Mouse (Mus musculus): Measurements from ENCODE around the gene 1110012L19Rik. TPM values are rescaled to one million over a fixed set of nuclear protein-coding genes. Genes with fewer than 3 reads are reported as not detected.
"Not testable (repeated sequence)": the region's sequence is repeated elsewhere in the genome, so short reads cannot be mapped to it uniquely, and the experiment has no call there.

Gene 1110012L19Rik
- 5.7 and 6.9 TPM in 2 replicates for polyA plus RNA-seq (2012; rRNA removed)

DNA sequence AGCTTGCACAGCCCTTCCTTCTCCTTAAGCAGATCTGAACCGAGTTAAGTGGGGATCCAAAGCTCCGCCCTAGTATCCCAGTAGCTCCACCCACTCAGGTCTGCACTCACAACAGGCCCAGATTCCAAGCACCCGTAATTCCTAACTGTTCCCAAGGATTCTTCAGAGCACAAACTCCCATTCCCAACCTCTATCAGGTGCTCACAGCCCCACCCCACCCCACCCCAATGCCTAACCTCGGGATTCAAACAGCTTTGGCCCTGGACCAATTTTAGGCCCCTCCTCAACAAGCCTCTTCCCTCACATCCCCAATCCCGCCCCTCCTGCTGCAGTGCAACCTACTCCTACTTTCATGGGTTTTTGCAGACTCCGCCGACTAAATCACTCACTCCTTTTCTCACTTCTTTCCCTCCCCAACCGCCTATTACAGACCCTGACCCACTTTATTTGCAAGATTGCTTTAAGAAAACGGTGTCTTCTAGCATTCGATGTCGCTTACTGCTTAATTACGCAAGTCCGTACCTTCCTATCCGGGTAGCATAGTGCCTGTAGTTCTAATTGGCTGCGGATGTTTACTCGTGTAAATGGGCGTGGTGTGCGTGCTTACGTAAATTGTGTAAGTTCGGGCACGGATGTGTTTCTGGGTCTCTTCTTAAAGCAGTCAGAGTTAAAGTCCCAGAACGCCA, at the start of gene 1110012L19Rik:
Gene 1110012L19Rik, plus strand, starts transcription at position 602 of the 686 bp plus-strand sequence.
- Histone ChIP-seq H3K27me3 (ENCODE audit: control insufficient read depth, insufficient read depth, low read length) (no peaks in the 10 kb centered on the region), H3K27ac (ENCODE audit: control insufficient read depth, insufficient read depth, low read length) (peak within 1 kb of the TSS; percentile 92), H3K4me1 (replicated peaks; ENCODE audit: control insufficient read depth, insufficient read depth, low read length) (peaks cover 3% of the 10 kb centered on the region; the same call in 1 of the 2 replicates), H3K4me3 (ENCODE audit: control insufficient read depth, insufficient read depth, low read length) (peak within 1 kb of the TSS; percentile 75), H3K36me3 (ENCODE audit: control insufficient read depth, insufficient read depth, low read length) (no peaks in the 10 kb centered on the region)
- DNase-seq = peak; percentile 63
- TF ChIP-seq POLR2A (IDR thresholded peaks at IDR 0.05; ENCODE audit: control insufficient read depth, extremely low read depth, insufficient read depth, low read length, poor library complexity) (no peak), CTCF (IDR thresholded peaks at IDR 0.05; ENCODE audit: borderline replicate concordance, control insufficient read depth, extremely low read depth, insufficient read depth, low read length, poor library complexity) (no peak)
- 2% methylated on average over 21 of the region's 22 CpGs for WGBS

DNA sequence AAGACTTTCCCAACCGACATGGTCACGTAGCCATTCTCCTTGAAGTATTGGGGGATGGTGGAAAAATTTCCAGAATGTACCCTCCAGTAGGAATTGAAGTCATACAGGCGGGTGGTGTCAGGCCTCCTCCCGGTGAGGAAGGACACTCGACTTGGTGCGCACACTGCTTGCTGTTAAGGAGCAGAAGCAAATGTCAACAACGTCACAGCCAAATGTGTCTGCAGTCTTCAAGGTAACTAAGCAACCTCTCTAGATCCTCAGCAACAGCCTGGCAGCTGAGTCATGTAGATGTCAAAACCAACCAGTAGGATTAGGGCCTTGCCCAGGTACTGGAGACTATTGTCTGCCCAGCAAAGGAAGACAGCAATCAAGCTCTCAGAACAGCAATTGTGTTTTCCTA, 22.7 kb upstream of the 1110012L19Rik start:
- no peak overlapping the region for H3K4me3 ChIP-seq (ENCODE audit: control insufficient read depth, insufficient read depth, low read length)
- no peaks in the 10 kb centered on the region for H3K27me3 ChIP-seq (ENCODE audit: control insufficient read depth, insufficient read depth, low read length)
- H3K4me1 ChIP-seq (replicated peaks; ENCODE audit: control insufficient read depth, insufficient read depth, low read length) = no peaks in the 10 kb centered on the region; the same call in 1 of the 2 replicates
- H3K27ac ChIP-seq (ENCODE audit: control insufficient read depth, insufficient read depth, low read length) = no peak overlapping the region
- WGBS = 79% methylated on average over 7 of the region's 7 CpGs
- no peak for TF ChIP-seq CTCF (IDR thresholded peaks at IDR 0.05; ENCODE audit: borderline replicate concordance, control insufficient read depth, extremely low read depth, insufficient read depth, low read length, poor library complexity)
- TF ChIP-seq POLR2A (IDR thresholded peaks at IDR 0.05; ENCODE audit: control insufficient read depth, extremely low read depth, insufficient read depth, low read length, poor library complexity) = no peak
- DNase-seq = no peak
- H3K36me3 ChIP-seq (ENCODE audit: control insufficient read depth, insufficient read depth, low read length) = 0 out of 2 replicates have a peak, but pooled peaks cover 6% of the 10 kb centered on the region

DNA sequence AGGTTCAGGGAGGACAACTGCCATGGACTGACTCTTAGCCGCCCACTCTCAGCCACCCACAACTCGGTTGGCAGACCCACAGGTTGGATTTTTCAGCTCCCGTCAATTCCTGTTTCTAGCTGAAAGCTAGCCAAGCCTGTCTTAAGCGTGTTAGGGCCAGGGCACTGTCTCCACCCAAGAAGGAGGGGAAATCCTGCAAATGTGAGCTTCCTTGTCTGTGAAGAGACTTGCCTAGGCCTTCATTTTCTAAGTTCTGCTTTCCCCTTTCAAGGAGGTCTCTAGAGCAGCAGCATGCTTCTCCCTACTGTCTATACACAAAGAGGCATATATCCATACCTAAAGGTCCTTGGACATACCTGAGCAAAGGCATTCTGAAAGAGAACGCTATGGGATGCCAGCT, 22.2 kb upstream of the 1110012L19Rik start:
- WGBS = 81% methylated on average over 5 of the region's 5 CpGs
- no peak for TF ChIP-seq POLR2A (IDR thresholded peaks at IDR 0.05; ENCODE audit: control insufficient read depth, extremely low read depth, insufficient read depth, low read length, poor library complexity)
- no peak for TF ChIP-seq CTCF (IDR thresholded peaks at IDR 0.05; ENCODE audit: borderline replicate concordance, control insufficient read depth, extremely low read depth, insufficient read depth, low read length, poor library complexity)

DNA sequence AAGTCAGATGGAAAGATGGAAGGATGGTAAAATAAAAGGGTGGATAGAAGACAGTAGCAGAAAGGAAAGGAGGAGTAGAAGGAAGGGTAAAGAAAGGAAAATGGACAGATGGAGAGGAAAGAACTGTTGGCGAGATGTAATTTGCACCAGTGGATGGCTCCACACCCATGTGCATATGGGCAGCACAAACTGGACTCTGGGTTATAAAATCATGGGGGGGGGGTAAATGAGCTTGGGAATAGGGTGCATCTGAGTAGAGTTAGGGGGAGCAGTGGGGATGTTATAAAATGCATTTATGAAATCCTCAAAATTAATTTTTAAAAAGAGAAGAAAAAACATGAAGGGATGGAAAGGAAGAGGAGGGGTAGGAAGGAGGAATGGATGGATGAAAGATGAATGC, 21.5 kb upstream of the 1110012L19Rik start:
- no peaks in the 10 kb centered on the region; the same call in 1 of the 2 replicates for H3K4me1 ChIP-seq (replicated peaks; ENCODE audit: control insufficient read depth, insufficient read depth, low read length)
- 81% methylated on average over 1 of the region's 1 CpGs for WGBS
- TF ChIP-seq POLR2A (IDR thresholded peaks at IDR 0.05; ENCODE audit: control insufficient read depth, extremely low read depth, insufficient read depth, low read length, poor library complexity) (no peak), CTCF (IDR thresholded peaks at IDR 0.05; ENCODE audit: borderline replicate concordance, control insufficient read depth, extremely low read depth, insufficient read depth, low read length, poor library complexity) (no peak)
- 0 out of 2 replicates have a peak, but pooled peaks cover 6% of the 10 kb centered on the region for H3K36me3 ChIP-seq (ENCODE audit: control insufficient read depth, insufficient read depth, low read length)
- no peak overlapping the region for H3K4me3 ChIP-seq (ENCODE audit: control insufficient read depth, insufficient read depth, low read length)
- no peaks in the 10 kb centered on the region for H3K27me3 ChIP-seq (ENCODE audit: control insufficient read depth, insufficient read depth, low read length)
- DNase-seq = no peak
- H3K27ac ChIP-seq (ENCODE audit: control insufficient read depth, insufficient read depth, low read length) = no peak overlapping the region

More for the DNA sequence above, 22.2 kb upstream of the 1110012L19Rik start:
- Histone ChIP-seq H3K36me3 (ENCODE audit: control insufficient read depth, insufficient read depth, low read length) (0 out of 2 replicates have a peak, but pooled peaks cover 6% of the 10 kb centered on the region), H3K4me3 (ENCODE audit: control insufficient read depth, insufficient read depth, low read length) (no peak overlapping the region), H3K27me3 (ENCODE audit: control insufficient read depth, insufficient read depth, low read length) (no peaks in the 10 kb centered on the region), H3K4me1 (replicated peaks; ENCODE audit: control insufficient read depth, insufficient read depth, low read length) (no peaks in the 10 kb centered on the region; the same call in 1 of the 2 replicates), H3K27ac (ENCODE audit: control insufficient read depth, insufficient read depth, low read length) (no peak overlapping the region)
- no peak for DNase-seq

DNA sequence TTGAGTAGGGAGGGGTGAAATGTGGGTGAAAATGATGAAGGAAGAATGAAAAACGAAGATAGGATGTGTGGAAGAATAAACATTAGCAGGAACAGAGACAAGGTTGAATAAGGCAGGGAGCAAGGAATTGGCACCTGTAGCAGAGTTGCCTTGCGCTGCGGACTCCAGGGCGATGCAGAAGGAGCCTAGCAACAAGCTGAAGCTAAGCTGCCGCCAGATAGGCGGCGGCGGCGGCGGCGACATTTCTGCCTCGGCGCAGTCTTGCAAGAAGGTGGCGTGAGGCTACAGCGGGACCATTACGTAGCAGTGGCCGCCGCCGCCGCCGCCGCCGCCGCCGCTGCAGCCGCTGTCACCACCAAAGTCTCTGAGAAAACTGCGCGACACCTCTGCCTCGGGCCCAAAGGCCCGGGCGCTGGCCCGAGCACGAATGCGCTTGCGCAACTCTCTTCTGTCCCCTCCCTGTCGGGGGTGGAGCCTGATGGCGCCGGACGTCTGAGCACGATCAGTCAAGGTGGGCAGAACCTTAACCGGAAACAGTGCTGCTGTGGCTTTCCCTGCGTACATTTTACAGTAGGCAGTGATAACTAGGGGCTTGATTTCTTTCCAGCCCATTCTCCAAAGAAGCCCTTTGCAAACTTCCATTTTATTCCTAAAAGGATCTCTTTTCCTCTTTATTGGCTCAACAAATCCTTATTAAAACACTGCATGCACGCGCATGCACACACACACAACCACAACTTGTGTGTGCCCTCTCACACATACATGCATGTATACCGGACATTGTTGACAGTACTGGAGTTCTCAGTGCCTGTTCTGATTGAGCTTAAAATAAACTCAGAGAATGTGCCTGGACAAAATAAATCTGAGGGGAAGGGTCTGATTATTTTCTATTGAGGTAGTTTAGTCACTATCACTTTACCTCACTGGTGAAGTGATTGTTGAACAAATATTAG, 20.7 kb upstream of the 1110012L19Rik start, which contains the start of gene Ids:
Gene Ids, minus strand, starts transcription at position 424 of the 953 bp plus-strand sequence.
- Histone ChIP-seq H3K4me3 (ENCODE audit: control insufficient read depth, insufficient read depth, low read length) (peak within 1 kb of the TSS; percentile 56), H3K4me1 (replicated peaks; ENCODE audit: control insufficient read depth, insufficient read depth, low read length) (no peaks in the 10 kb centered on the region; the same call in 1 of the 2 replicates), H3K36me3 (ENCODE audit: control insufficient read depth, insufficient read depth, low read length) (0 out of 2 replicates have a peak, but pooled peaks cover under 1% of the 10 kb centered on the region), H3K27ac (ENCODE audit: control insufficient read depth, insufficient read depth, low read length) (no peak within 1 kb of the TSS), H3K27me3 (ENCODE audit: control insufficient read depth, insufficient read depth, low read length) (no peaks in the 10 kb centered on the region)
- WGBS = 8% methylated on average over 26 of the region's 45 CpGs
- TF ChIP-seq CTCF (IDR thresholded peaks at IDR 0.05; ENCODE audit: borderline replicate concordance, control insufficient read depth, extremely low read depth, insufficient read depth, low read length, poor library complexity) = no peak
- TF ChIP-seq POLR2A (IDR thresholded peaks at IDR 0.05; ENCODE audit: control insufficient read depth, extremely low read depth, insufficient read depth, low read length, poor library complexity) = peak; percentile 41; the same call in 1 of the 2 replicates
- peak; percentile 81 for DNase-seq

DNA sequence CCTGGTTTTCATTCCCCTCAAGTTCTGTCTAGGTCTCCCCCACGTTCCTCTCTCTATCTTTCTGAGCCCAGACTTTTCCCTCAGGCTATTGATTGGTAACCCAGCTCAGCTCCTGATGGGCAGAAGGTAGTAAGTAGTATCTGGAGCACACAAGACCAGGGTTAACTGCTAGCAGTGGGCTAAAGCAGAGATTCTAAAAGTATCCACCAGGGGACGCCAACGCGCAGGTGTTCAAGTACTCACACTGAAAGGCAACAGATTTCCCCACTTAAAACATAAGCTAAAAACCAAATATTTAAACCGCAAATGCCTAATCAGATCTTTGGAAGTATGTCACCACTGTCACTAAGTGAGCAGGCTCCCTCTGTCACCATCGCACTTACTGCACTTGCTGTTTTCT, 15.9 kb upstream of the 1110012L19Rik start:
- not testable (repeated sequence) for H3K4me1 ChIP-seq (replicated peaks; ENCODE audit: control insufficient read depth, insufficient read depth, low read length); DNase-seq; H3K4me3 ChIP-seq (ENCODE audit: control insufficient read depth, insufficient read depth, low read length); H3K27me3 ChIP-seq (ENCODE audit: control insufficient read depth, insufficient read depth, low read length); H3K36me3 ChIP-seq (ENCODE audit: control insufficient read depth, insufficient read depth, low read length); H3K27ac ChIP-seq (ENCODE audit: control insufficient read depth, insufficient read depth, low read length)
- 10% methylated on average over 1 of the region's 6 CpGs for WGBS

DNA sequence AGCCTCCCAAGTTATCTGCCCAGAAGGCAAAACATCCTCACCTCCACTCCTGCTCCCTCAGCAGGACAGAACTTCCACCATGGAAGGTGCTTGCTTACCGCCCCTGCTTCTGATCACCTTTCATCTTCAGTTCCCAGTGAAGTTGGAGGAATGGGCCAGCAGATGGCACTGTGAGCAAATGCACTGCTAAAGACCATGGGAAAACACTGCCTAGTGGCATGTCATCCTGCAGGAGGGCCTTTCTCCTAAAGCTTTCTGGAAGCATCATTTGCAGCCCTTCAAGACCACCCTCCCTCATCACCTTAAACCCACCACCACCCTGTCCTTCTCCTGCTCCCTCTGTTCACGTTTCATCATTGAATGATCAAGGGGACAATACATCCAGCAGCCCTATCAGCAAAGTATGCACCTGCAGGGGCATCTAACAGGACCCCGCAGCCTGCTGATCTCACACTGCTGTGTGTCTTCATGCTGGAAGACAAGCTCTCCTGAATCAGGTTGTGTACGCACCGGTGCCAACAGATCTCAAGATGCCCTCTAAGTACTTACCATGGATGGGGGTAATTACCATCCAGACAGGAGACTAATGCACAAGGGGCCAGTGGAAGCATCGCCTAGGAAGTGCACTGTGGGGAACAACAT, 11.1 kb upstream of the 1110012L19Rik start:
- 87% methylated on average over 4 of the region's 6 CpGs for WGBS
- not testable (repeated sequence) for H3K4me1 ChIP-seq (replicated peaks; ENCODE audit: control insufficient read depth, insufficient read depth, low read length); H3K27ac ChIP-seq (ENCODE audit: control insufficient read depth, insufficient read depth, low read length); H3K4me3 ChIP-seq (ENCODE audit: control insufficient read depth, insufficient read depth, low read length); DNase-seq; H3K36me3 ChIP-seq (ENCODE audit: control insufficient read depth, insufficient read depth, low read length); H3K27me3 ChIP-seq (ENCODE audit: control insufficient read depth, insufficient read depth, low read length)
